Mouse (Mus musculus): Measurements from ENCODE around the gene Neurl1a. TPM values are rescaled to one million over a fixed set of nuclear protein-coding genes. Genes with fewer than 3 reads are reported as not detected.

Gene Neurl1a
- polyA plus RNA-seq, 1 experiment = 0.01 TPM

GRCm38 (mm10) chr19:47247791-47248190 lies 69.2 kb downstream of the Neurl1a start:
- no peaks in the 10 kb centered on the region for H3K36me3 ChIP-seq (ENCODE audit: control insufficient read depth)
- no peaks in the 10 kb centered on the region for H3K9me3 ChIP-seq (ENCODE audit: control insufficient read depth, low read length)
- peaks cover 10% of the 10 kb centered on the region for H3K27me3 ChIP-seq (ENCODE audit: control insufficient read depth)
- H3K4me3 ChIP-seq (replicated peaks) = no peak overlapping the region
- no peak for TF ChIP-seq TAL1 (IDR thresholded peaks at IDR 0.05; ENCODE audit: low read length)
- no peak for TF ChIP-seq GATA1 (IDR thresholded peaks at IDR 0.05; ENCODE audit: low read length)
- H3K4me1 ChIP-seq (ENCODE audit: control insufficient read depth) = no peaks in the 10 kb centered on the region

- Histone ChIP-seq H3K27me3 (ENCODE audit: control insufficient read depth) (peaks cover 15% of the 10 kb centered on the region), H3K4me1 (ENCODE audit: control insufficient read depth) (no peaks in the 10 kb centered on the region), H3K9me3 (ENCODE audit: control insufficient read depth, low read length) (no peaks in the 10 kb centered on the region), H3K4me3 (replicated peaks) (no peak overlapping the region), H3K36me3 (ENCODE audit: control insufficient read depth) (no peaks in the 10 kb centered on the region)
- TF ChIP-seq GATA1 (IDR thresholded peaks at IDR 0.05; ENCODE audit: low read length) = no peak
- no peak for TF ChIP-seq TAL1 (IDR thresholded peaks at IDR 0.05; ENCODE audit: low read length)
These were observed 69.7 kb downstream of the Neurl1a start for GRCm38 (mm10) chr19:47248296-47248695.

- TF ChIP-seq GATA1 (IDR thresholded peaks at IDR 0.05; ENCODE audit: low read length) (no peak), TAL1 (IDR thresholded peaks at IDR 0.05; ENCODE audit: low read length) (no peak)
- no peaks in the 10 kb centered on the region for H3K4me1 ChIP-seq (ENCODE audit: control insufficient read depth)
- H3K27me3 ChIP-seq (ENCODE audit: control insufficient read depth) = peaks cover 22% of the 10 kb centered on the region
- H3K36me3 ChIP-seq (ENCODE audit: control insufficient read depth) = no peaks in the 10 kb centered on the region
- no peaks in the 10 kb centered on the region for H3K9me3 ChIP-seq (ENCODE audit: control insufficient read depth, low read length)
- H3K4me3 ChIP-seq (replicated peaks) = no peak overlapping the region
These were observed 70.4 kb downstream of the Neurl1a start for GRCm38 (mm10) chr19:47248906-47249568.

- TF ChIP-seq GATA1 (IDR thresholded peaks at IDR 0.05; ENCODE audit: low read length) (no peak), TAL1 (IDR thresholded peaks at IDR 0.05; ENCODE audit: low read length) (no peak)
- Histone ChIP-seq H3K27me3 (ENCODE audit: control insufficient read depth) (peaks cover 28% of the 10 kb centered on the region), H3K4me1 (ENCODE audit: control insufficient read depth) (no peaks in the 10 kb centered on the region), H3K36me3 (ENCODE audit: control insufficient read depth) (no peaks in the 10 kb centered on the region), H3K4me3 (replicated peaks) (no peak overlapping the region), H3K9me3 (ENCODE audit: control insufficient read depth, low read length) (no peaks in the 10 kb centered on the region)
These were observed 72.3 kb downstream of the Neurl1a start for GRCm38 (mm10) chr19:47250931-47251330.

GRCm38 (mm10) chr19:47253053-47253628 lies 74.5 kb downstream of the Neurl1a start:
- Histone ChIP-seq H3K4me3 (replicated peaks) (no peak overlapping the region), H3K36me3 (ENCODE audit: control insufficient read depth) (no peaks in the 10 kb centered on the region), H3K9me3 (ENCODE audit: control insufficient read depth, low read length) (no peaks in the 10 kb centered on the region), H3K27me3 (ENCODE audit: control insufficient read depth) (peaks cover 28% of the 10 kb centered on the region), H3K4me1 (ENCODE audit: control insufficient read depth) (no peaks in the 10 kb centered on the region)
- TF ChIP-seq TAL1 (IDR thresholded peaks at IDR 0.05; ENCODE audit: low read length) = no peak
- no peak for TF ChIP-seq GATA1 (IDR thresholded peaks at IDR 0.05; ENCODE audit: low read length)

GRCm38 (mm10) chr19:47255036-47255435 lies 76.4 kb downstream of the Neurl1a start:
- no peaks in the 10 kb centered on the region for H3K36me3 ChIP-seq (ENCODE audit: control insufficient read depth)
- TF ChIP-seq TAL1 (IDR thresholded peaks at IDR 0.05; ENCODE audit: low read length) (no peak), GATA1 (IDR thresholded peaks at IDR 0.05; ENCODE audit: low read length) (no peak)
- H3K4me3 ChIP-seq (replicated peaks) = no peak overlapping the region
- peaks cover 28% of the 10 kb centered on the region for H3K27me3 ChIP-seq (ENCODE audit: control insufficient read depth)
- H3K9me3 ChIP-seq (ENCODE audit: control insufficient read depth, low read length) = no peaks in the 10 kb centered on the region
- no peaks in the 10 kb centered on the region for H3K4me1 ChIP-seq (ENCODE audit: control insufficient read depth)

- Histone ChIP-seq H3K9me3 (ENCODE audit: control insufficient read depth, low read length) (no peaks in the 10 kb centered on the region), H3K4me3 (replicated peaks) (no peak overlapping the region), H3K27me3 (ENCODE audit: control insufficient read depth) (peaks cover 28% of the 10 kb centered on the region), H3K36me3 (ENCODE audit: control insufficient read depth) (no peaks in the 10 kb centered on the region), H3K4me1 (ENCODE audit: control insufficient read depth) (no peaks in the 10 kb centered on the region)
- TF ChIP-seq TAL1 (IDR thresholded peaks at IDR 0.05; ENCODE audit: low read length) = no peak
- TF ChIP-seq GATA1 (IDR thresholded peaks at IDR 0.05; ENCODE audit: low read length) = no peak
These were observed 77.3 kb downstream of the Neurl1a start for GRCm38 (mm10) chr19:47255919-47256318.

- Histone ChIP-seq H3K4me3 (replicated peaks) (no peak overlapping the region), H3K36me3 (ENCODE audit: control insufficient read depth) (no peaks in the 10 kb centered on the region), H3K27me3 (ENCODE audit: control insufficient read depth) (peaks cover under 1% of the 10 kb centered on the region), H3K4me1 (ENCODE audit: control insufficient read depth) (no peaks in the 10 kb centered on the region), H3K9me3 (ENCODE audit: control insufficient read depth, low read length) (no peaks in the 10 kb centered on the region)
- no peak for TF ChIP-seq TAL1 (IDR thresholded peaks at IDR 0.05; ENCODE audit: low read length)
- no peak for TF ChIP-seq GATA1 (IDR thresholded peaks at IDR 0.05; ENCODE audit: low read length)
These were observed 81.0 kb downstream of the Neurl1a start for GRCm38 (mm10) chr19:47259581-47259980.

GRCm38 (mm10) chr19:47261196-47261595 lies 82.6 kb downstream of the Neurl1a start:
- Histone ChIP-seq H3K9me3 (ENCODE audit: control insufficient read depth, low read length) (no peaks in the 10 kb centered on the region), H3K27me3 (ENCODE audit: control insufficient read depth) (no peaks in the 10 kb centered on the region), H3K36me3 (ENCODE audit: control insufficient read depth) (no peaks in the 10 kb centered on the region), H3K4me1 (ENCODE audit: control insufficient read depth) (no peaks in the 10 kb centered on the region), H3K4me3 (replicated peaks) (no peak overlapping the region)
- TF ChIP-seq GATA1 (IDR thresholded peaks at IDR 0.05; ENCODE audit: low read length) = no peak
- TF ChIP-seq TAL1 (IDR thresholded peaks at IDR 0.05; ENCODE audit: low read length) = no peak
